Mouse (Mus musculus) gastrocnemius, postnatal 10 days (tissue): ENCODE data around the gene Sik3. TPM values are rescaled to one million over a fixed set of nuclear protein-coding genes. Genes with fewer than 3 reads are reported as not detected.
"Not testable (repeated sequence)": the region's sequence is repeated elsewhere in the genome, so short reads cannot be mapped to it uniquely, and the experiment has no call there.

Experiments
- DNase-seq: peaks from one replicate; pipeline ENCODE4 v3.0.0; 2021; ENCODE audit warnings: mixed read lengths
- total RNA-seq, 2 experiments: library from RNA; stranded (reverse); gene quantifications; 2 replicates each; pipeline ENCODE4 v1.2.3; 2021

The Sik3 gene
- total RNA-seq, 2 experiments from 2014 or later, result 52.7 to 52.9 TPM

DNA sequence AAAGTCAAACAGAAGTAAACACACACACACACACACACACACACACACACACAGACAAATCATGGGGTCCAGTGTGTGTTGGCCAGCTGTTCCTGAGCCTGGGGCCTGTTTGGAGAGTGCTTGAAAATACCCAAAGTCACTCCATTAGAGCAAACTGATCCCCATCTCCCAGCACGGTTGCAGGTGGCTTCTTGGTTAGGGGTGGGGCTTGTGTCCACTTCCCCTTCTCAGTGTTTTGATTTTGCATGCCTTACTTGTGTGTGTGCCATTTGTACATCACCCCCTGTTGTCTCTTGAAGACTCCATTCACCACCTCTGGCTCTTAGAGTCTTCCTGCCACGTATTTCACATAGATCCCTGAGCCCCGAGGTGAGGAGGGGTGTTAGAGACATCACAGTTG is 45.4 kb downstream of the Sik3 start:
- DNase-seq, result no peak

DNA sequence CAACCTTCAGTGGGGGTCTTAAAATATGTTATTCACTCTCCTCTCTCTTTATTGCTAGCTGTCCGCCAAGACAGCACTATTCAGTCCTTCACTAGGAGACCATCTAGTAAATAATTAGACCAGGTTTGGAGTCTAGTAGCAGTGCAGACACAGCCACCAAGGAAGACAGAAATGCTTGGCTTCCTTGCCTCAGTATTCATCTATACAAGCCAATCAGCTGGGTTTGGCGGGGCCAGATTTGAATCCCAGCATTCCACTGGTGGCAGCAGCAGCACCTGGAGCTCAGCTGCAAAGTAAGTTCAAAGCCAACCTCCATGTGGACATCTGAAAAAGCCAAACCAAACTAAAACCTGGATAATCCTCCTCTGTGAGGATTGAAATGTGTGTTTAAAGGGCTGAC is 47.6 kb downstream of the Sik3 start:
- no peak for DNase-seq

DNA sequence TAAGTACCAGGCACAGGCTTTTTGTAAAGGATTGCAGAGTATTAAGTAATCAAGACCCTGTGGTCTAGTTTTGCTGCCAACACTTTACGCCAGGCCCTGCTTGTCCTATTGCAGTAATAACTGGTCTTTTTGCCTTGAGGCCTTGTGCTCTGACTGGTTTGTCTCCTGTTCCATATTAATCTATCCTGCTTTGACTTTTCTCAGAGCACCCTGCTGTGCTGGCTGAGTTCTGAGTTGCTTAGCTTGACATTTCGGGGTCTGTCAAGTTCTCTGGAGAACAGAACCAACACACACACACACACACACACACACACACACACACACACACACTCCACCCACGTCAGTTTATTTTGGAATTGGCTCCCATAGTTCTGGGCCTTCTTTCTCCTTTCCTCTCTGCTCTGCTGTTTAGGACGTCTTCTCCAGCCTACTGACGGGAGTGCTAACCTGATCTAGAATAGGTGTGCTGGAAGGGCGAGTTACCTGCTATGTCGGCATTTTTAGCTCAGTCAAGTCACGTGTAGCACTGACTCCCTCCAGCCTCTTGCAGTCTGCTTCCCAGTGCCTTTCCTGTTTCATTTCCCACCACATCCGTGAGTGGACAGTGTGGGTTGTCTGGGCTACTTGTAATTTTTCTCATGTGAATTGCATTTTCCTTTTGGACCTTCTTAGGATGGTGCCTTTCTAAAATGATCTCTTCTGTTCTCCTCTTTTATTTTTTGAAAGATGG is 49.2 kb downstream of the Sik3 start:
- DNase-seq, result no peak

- DNase-seq, result no peak
These were observed 51.7 kb downstream of the Sik3 start for GRCm38 (mm10) chr9:46064331-46064730.

DNA sequence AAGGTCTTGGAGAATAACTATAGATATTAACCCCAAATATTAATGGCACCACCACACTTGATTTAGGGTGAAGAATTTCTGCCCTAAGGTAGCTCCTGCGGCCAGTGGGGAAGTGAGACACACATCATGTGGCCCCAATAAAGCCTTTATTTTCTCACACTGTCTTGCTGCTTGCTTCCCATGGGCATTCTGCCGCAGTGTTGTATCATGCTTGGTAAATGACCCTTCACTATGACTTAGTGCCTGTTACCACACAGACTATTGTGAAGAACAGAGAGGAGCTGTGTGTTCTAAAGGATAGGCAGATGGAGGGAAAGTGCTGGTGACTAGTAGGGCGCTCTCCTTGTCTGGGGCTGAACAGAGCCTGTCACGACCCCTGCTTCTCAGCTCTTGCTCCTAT is 54.1 kb downstream of the Sik3 start:
- no peak for DNase-seq

- peak; percentile 48 for DNase-seq
These were observed 55.1 kb downstream of the Sik3 start for GRCm38 (mm10) chr9:46067691-46068090.

- DNase-seq, result no peak
These were observed 56.4 kb downstream of the Sik3 start for GRCm38 (mm10) chr9:46069013-46069412.

- DNase-seq, result peak; percentile 9
These were observed 59.6 kb downstream of the Sik3 start for GRCm38 (mm10) chr9:46072101-46072835.

- DNase-seq, result no peak
These were observed 60.8 kb downstream of the Sik3 start for GRCm38 (mm10) chr9:46073443-46073842.

DNA sequence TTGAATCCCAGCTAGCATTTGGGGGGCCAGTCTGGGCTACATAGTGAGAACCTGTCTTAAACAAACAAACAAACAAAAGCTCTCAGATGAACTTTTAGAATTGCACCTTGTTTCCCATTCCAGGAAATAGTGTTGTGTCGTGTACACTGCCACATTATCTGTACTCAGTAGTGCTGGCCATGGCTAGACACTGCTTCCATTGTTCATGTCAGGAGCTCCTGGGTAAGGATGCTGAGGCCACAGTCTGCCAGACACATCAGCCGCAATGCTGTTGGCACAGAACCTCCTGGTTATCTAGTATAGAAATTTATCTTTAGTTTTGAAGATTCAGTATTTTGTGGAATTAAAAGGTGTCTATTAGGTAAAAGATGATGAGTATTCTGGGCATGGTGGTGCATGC is 63.0 kb downstream of the Sik3 start:
- DNase-seq, result no peak

GRCm38 (mm10) chr9:46082381-46082821 is 69.8 kb downstream of the Sik3 start:
- no peak for DNase-seq

GRCm38 (mm10) chr9:46083490-46083893 is 70.9 kb downstream of the Sik3 start:
- no peak for DNase-seq

DNA sequence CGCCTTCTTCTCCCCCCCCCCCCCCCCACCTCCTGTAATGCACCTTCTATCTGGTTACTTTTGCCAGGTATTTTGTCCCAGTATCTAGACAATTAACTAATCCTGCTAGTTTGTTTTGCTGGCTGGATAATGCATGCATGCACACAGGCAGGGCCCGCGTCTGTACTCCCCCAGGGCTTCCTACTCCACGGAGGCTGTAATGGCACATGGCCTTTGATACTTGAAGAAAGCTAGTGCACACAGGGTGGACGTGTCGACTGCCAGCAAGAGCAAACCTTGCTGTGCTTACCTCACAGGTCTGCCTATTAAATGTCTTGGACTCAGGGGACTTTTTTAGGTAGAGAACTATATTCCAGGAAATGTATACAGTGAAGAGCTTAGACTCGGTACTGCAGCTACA is 73.3 kb downstream of the Sik3 start:
- DNase-seq, result no peak

- no peak for DNase-seq
These were observed 74.2 kb downstream of the Sik3 start for GRCm38 (mm10) chr9:46086826-46087225.

- no peak for DNase-seq
These were observed 74.8 kb downstream of the Sik3 start for GRCm38 (mm10) chr9:46087461-46087860.

DNA sequence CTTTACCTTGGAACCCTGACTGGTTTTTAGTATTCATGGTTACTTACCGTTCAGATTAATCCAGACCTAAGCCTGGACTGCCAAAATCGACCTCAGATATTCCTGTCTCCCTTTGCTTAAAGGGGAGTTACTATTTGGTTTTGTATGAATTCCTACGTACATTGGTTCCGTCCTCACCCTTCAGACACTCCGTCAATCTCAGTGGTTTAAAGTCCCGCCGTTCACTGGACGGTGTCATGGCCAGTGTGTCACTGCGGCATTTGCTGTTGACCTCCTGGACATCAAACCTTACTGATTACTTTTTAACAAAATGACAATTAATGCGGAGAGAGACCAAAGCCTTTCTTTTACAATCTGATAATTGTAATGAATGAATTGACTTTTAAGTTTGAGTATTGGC is 76.1 kb downstream of the Sik3 start:
- DNase-seq, result no peak

GRCm38 (mm10) chr9:46090066-46090465 is 77.4 kb downstream of the Sik3 start:
- no peak for DNase-seq

DNA sequence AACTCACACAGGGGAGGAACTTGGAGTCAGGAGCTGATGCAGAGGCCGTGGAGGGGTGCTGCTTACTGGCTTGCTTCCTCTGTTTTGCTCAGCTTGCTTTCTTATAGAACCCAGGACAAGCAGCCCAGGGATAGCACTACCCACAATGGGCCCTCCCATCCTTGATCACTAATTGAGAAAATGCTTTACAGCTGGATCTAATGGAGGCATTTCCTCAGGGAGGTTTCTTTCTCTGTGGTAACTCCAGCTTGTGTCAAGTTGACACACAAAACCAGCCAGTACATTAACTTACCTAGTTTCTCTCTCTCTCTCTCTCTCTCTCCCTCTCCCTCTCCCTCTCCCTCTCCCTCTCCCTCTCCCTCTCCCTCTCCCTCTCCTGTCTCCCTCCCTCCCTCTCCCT is 78.5 kb downstream of the Sik3 start:
- not testable (repeated sequence) for DNase-seq

DNA sequence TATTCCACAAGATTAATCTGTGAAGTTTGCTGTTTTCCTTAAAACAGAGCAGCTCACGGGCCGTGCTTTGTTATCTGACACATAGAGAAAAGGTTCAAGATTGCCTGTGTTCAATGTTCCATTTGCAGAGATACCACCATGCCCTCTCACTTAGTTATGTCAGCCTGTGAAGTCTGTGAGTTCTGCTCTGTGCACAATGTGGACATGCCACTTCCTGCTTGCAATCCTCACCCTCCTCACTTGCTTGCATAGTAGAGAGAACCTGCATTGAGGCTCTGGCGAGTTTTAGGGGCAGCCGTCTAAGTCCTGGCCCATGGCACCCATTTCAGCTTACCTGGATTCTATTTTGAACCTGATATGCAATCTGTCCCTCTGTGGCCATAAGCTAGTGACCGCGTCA is 80.0 kb downstream of the Sik3 start:
- DNase-seq, result no peak

- no peak for DNase-seq
These were observed 85.9 kb downstream of the Sik3 start for GRCm38 (mm10) chr9:46098360-46098985.

DNA sequence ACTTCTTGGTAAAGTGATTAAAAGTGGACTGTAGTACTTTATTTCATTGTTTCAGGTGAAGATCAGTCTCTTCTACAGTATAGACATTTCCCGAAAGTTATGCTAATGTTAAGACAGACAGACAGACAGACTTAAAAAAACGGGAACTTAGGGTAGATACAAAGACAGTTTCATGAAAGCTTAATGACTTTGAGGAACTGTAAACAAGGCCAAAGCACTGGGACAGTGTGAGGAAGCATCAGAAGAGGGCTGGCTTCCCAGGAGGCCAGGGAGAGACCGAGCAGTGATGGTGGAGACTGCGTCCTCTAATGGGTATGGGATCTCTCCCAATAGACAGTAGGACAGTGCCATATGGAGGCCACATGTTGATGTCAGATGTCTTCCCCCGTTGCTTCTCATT is 86.5 kb downstream of the Sik3 start:
- no peak for DNase-seq

DNA sequence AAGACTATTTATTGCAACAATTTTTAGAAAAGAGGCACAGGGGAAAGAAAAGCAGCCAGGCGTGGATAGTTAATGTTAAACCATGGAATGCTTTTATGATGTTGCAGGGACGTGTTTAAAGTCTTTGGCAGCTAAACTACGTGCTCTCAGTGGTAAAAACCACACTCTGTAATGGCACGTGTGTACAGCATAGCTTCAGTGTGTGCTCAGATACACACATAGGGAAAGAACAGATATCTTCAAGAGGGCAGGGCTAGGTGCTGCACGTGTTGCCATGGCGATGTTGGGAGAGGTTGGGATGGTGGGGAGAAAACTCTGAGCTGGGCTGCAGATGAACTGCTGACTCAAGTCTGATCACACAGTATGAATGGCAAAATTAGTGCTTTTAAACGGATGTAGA is 90.5 kb downstream of the Sik3 start:
- no peak for DNase-seq

DNA sequence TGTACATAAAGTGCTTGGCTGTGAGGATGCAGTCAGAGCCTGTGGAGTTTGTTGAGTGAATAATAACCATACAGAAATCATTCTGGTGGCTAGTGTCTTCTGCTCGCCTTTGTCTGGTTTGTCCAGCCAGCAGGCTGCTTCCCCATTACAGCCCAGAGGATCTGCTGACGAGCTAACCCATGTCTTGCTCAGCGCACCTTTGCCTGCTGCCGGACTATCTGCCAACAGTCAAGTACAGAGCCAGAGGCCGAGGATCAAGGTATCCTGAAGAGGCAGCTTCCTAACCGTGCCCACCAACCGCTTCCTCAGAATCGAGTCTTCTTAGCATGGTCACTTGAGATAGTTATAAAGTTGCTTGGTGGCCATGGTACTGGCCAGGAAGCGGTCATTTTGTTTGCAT is 93.5 kb downstream of the Sik3 start:
- DNase-seq, result no peak
